Comparison of ENCODE assay signal across 21 mouse cellular contexts in genomic region chr6:22021315-22021714, GRCm38 (mm10).
"Had no signal": no experiment of that assay in that cellular context is flagged by ENCODE, and none has a peak within 500 bp of the region (broad histone marks: within the 10 kb centered on the region; RNA-seq: fewer than 3 reads in every experiment).

No protein-coding gene starts in this region.

- H3K4me3 ChIP-seq: lung, embryonic 15.5 days; midbrain, embryonic 10.5 days; midbrain, embryonic 12.5 days; myocyte; neural tube, embryonic 13.5 days; neural tube, embryonic 15.5 days had no signal

- H3K36me3 ChIP-seq: lung, embryonic 15.5 days; midbrain, embryonic 10.5 days; midbrain, embryonic 12.5 days; neural tube, embryonic 13.5 days; neural tube, embryonic 15.5 days had no signal

- H3K9ac ChIP-seq: liver, postnatal 0 days; lung, embryonic 15.5 days; midbrain, embryonic 12.5 days; neural tube, embryonic 13.5 days; neural tube, embryonic 15.5 days had no signal

- H3K27ac ChIP-seq: lung, embryonic 15.5 days; midbrain, embryonic 10.5 days; midbrain, embryonic 12.5 days; neural tube, embryonic 13.5 days; neural tube, embryonic 15.5 days had no signal

- H3K27me3 ChIP-seq: lung, embryonic 15.5 days; midbrain, embryonic 12.5 days; neural tube, embryonic 13.5 days; neural tube, embryonic 15.5 days had no signal

- ATAC-seq: liver, postnatal 0 days; lung, postnatal 0 days; midbrain, embryonic 16.5 days had no signal

- DNase-seq: liver, postnatal 0 days; lung, adult 2 months; lung, postnatal 14 days; lung, postnatal 4 days; midbrain, embryonic 14.5 days; retina, postnatal 1 day; right cerebral cortex, adult 18-20 months; right cerebral cortex, postnatal 25 days; right cerebral cortex, postnatal 4 days; spleen, adult 18-20 months; thymus, adult 18-20 months; thymus, postnatal 14 days; thymus, postnatal 36 days had no signal

- H3K4me2 ChIP-seq: lung, embryonic 15.5 days; midbrain, embryonic 12.5 days; neural tube, embryonic 13.5 days; neural tube, embryonic 15.5 days had no signal

- H3K9me3 ChIP-seq: lung, embryonic 15.5 days; midbrain, embryonic 10.5 days; midbrain, embryonic 12.5 days; neural tube, embryonic 13.5 days; neural tube, embryonic 15.5 days had no signal
